In the genomic region with DNA sequence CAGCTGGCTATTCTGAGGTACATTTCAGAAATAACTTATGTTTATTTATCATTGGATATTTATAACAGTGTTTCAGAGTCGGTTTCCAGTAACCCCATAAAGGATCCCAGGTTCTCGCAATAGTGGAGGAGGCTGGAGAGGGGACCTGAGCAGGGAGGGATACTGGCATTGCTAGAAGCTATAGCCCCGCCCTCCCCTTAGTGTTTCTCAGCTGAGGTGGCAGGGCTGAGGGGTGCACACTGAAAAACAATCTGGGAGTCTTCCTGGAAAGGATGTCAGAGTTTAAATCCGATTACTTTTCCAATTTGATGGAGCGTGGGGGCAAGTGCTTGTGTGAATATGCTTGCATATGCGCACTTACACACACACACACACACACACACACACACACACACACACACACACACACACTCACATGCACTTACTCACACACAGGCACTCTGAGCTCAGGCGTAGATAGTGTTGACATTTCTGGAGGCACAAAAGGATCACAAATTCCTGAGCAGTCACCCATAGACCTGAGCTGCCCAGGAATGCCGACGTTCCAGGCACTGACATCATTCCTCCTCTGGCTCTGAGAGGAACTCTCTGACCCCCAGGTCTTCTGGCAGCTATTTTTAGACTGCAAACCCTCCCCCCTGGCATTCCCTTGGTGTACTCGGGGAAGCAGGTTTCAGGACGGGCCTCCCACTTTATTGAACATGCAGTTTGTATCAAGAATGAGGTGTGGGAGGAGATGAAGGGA, we compare ENCODE assay signal across 8 mouse cellular contexts.
A peak's percentile ranks its signal among the peaks of the same experiment; 100 is the strongest.
DNase-seq lines count a peak whose midpoint lies in the region; ATAC-seq and TF ChIP-seq lines count a peak whose summit lies in the region.

No protein-coding gene starts in this region.

- no peaks in the 10 kb centered on the region for H3K27me3 ChIP-seq in liver, adult 2 months (ENCODE audit: control insufficient read depth, insufficient read depth, low read length)
- no peaks in the 10 kb centered on the region for H3K27me3 ChIP-seq in stomach, embryonic 15.5 days (replicated peaks)

- intact Hi-C loops in heart, postnatal 10 days (cut with DNase I): no loop called here

- 35% methylated on average over 11 of the region's 11 CpGs for WGBS in liver, adult 2 months
- 12% methylated on average over 11 of the region's 11 CpGs for WGBS in stomach, embryonic 15.5 days

- H3K4me3 ChIP-seq in liver, adult 2 months (ENCODE audit: insufficient read depth, low read depth, low read length): no peak overlapping the region
- H3K4me3 ChIP-seq in stomach, embryonic 15.5 days (replicated peaks): no peak overlapping the region

- peak; percentile 96 for ATAC-seq in stomach, embryonic 15.5 days (ENCODE audit: insufficient read depth, low FRiP score, low read depth)
- ATAC-seq in megakaryocyte progenitor cell, adult 5-6 weeks (replicated peaks; ENCODE audit: poor library complexity): no peak
- ATAC-seq in erythroid progenitor cell, adult 5-6 weeks (replicated peaks; ENCODE audit: low FRiP score, poor library complexity, severe bottlenecking): no peak

- no peaks in the 10 kb centered on the region for H3K79me2 ChIP-seq in liver, adult 2 months (ENCODE audit: control insufficient read depth, insufficient read depth, low read length)

- peak; percentile 17 for DNase-seq in adrenal gland, postnatal 14 days
- no peak for DNase-seq in adrenal gland, postnatal 10 days
- peak; percentile 86 for DNase-seq in embryo, embryonic 11 days
- peak; percentile 77 to 79 for DNase-seq in heart, postnatal 10 days
- peak; percentile 14 for DNase-seq in liver, adult 2 months (ENCODE audit: extremely low read depth, low read depth, low spot score)

- H3K27ac ChIP-seq in liver, adult 2 months (replicated peaks; ENCODE audit: insufficient read depth, low read depth, low read length): no peak overlapping the region
- peak overlapping the region; percentile 48; the same call in 1 of the 2 replicates for H3K27ac ChIP-seq in stomach, embryonic 15.5 days

- H3K4me2 ChIP-seq in stomach, embryonic 15.5 days: no peak overlapping the region

- H3K9me3 ChIP-seq in stomach, embryonic 15.5 days: no peaks in the 10 kb centered on the region

- no peak for TF ChIP-seq CTCF in liver, adult 2 months (IDR thresholded peaks at IDR 0.05; ENCODE audit: low read depth, low read length)

- H3K4me1 ChIP-seq in liver, adult 2 months (ENCODE audit: control insufficient read depth, insufficient read depth, low read length): no peaks in the 10 kb centered on the region
- H3K4me1 ChIP-seq in stomach, embryonic 15.5 days: peaks cover 2% of the 10 kb centered on the region; the same call in 1 of the 2 replicates

- H3K9ac ChIP-seq in liver, adult 2 months (ENCODE audit: low read depth, low read length): no peak overlapping the region
- H3K9ac ChIP-seq in stomach, embryonic 15.5 days: no peak overlapping the region

- no peak for TF ChIP-seq POLR2A in liver, adult 2 months (IDR thresholded peaks at IDR 0.05; ENCODE audit: extremely low read depth, insufficient read depth, low read length)

- no peaks in the 10 kb centered on the region for H3K36me3 ChIP-seq in liver, adult 2 months (ENCODE audit: control insufficient read depth, insufficient read depth, low read length)
- H3K36me3 ChIP-seq in stomach, embryonic 15.5 days: no peaks in the 10 kb centered on the region
